Mouse (Mus musculus): Measurements from ENCODE around the gene Eri3. TPM values are rescaled to one million over a fixed set of nuclear protein-coding genes. Genes with fewer than 3 reads are reported as not detected.
A peak's percentile ranks its signal among the peaks of the same experiment; 100 is the strongest.

The Eri3 gene
- total RNA-seq (2015; ENCODE audit: low replicate concordance) (20.4 and 21.9 TPM in 2 replicates), total RNA-seq (2017; ENCODE audit: low replicate concordance) (1.1 and 9.4 TPM in 2 replicates)

GRCm38 (mm10) chr4:117550140-117550851 lies at the start of gene Eri3:
Gene Eri3 (plus strand): TSS chr4:117550365.
- peak; percentile 100 for ATAC-seq (replicated peaks; ENCODE audit: low FRiP score, poor library complexity, severe bottlenecking)

- ATAC-seq (replicated peaks; ENCODE audit: low FRiP score, poor library complexity, severe bottlenecking) = no peak
These were observed 31.9 kb upstream of the Eri3 start for GRCm38 (mm10) chr4:117518246-117518645.

GRCm38 (mm10) chr4:117521350-117521749 lies 28.8 kb upstream of the Eri3 start:
- no peak for ATAC-seq (replicated peaks; ENCODE audit: low FRiP score, poor library complexity, severe bottlenecking)

GRCm38 (mm10) chr4:117525990-117526389 lies 24.2 kb upstream of the Eri3 start:
- no peak for ATAC-seq (replicated peaks; ENCODE audit: low FRiP score, poor library complexity, severe bottlenecking)

GRCm38 (mm10) chr4:117527116-117527899 lies 22.9 kb upstream of the Eri3 start:
- no peak for ATAC-seq (replicated peaks; ENCODE audit: low FRiP score, poor library complexity, severe bottlenecking)

GRCm38 (mm10) chr4:117527952-117528351 lies 22.2 kb upstream of the Eri3 start:
- ATAC-seq (replicated peaks; ENCODE audit: low FRiP score, poor library complexity, severe bottlenecking) = peak; percentile 51; the same call in 1 of the 2 replicates

GRCm38 (mm10) chr4:117529843-117530242 lies 20.3 kb upstream of the Eri3 start:
- no peak for ATAC-seq (replicated peaks; ENCODE audit: low FRiP score, poor library complexity, severe bottlenecking)

GRCm38 (mm10) chr4:117535496-117536200 lies 14.5 kb upstream of the Eri3 start:
- ATAC-seq (replicated peaks; ENCODE audit: low FRiP score, poor library complexity, severe bottlenecking) = no peak

- ATAC-seq (replicated peaks; ENCODE audit: low FRiP score, poor library complexity, severe bottlenecking) = no peak
These were observed 13.2 kb upstream of the Eri3 start for GRCm38 (mm10) chr4:117537002-117537401.

GRCm38 (mm10) chr4:117539329-117539980 lies 10.7 kb upstream of the Eri3 start:
- no peak for ATAC-seq (replicated peaks; ENCODE audit: low FRiP score, poor library complexity, severe bottlenecking)

- ATAC-seq (replicated peaks; ENCODE audit: low FRiP score, poor library complexity, severe bottlenecking) = no peak
These were observed 9.6 kb upstream of the Eri3 start for GRCm38 (mm10) chr4:117540571-117540970.

- ATAC-seq (replicated peaks; ENCODE audit: low FRiP score, poor library complexity, severe bottlenecking) = no peak
These were observed 4.7 kb upstream of the Eri3 start for GRCm38 (mm10) chr4:117545448-117545847.

- ATAC-seq (replicated peaks; ENCODE audit: low FRiP score, poor library complexity, severe bottlenecking) = no peak
These were observed 3.5 kb upstream of the Eri3 start for GRCm38 (mm10) chr4:117546616-117547015.

GRCm38 (mm10) chr4:117549576-117549975 lies 589 bp upstream of the Eri3 start:
- ATAC-seq (replicated peaks; ENCODE audit: low FRiP score, poor library complexity, severe bottlenecking) = no peak

GRCm38 (mm10) chr4:117551144-117552000 lies 1.2 kb downstream of the Eri3 start:
- ATAC-seq (replicated peaks; ENCODE audit: low FRiP score, poor library complexity, severe bottlenecking) = no peak

- ATAC-seq (replicated peaks; ENCODE audit: low FRiP score, poor library complexity, severe bottlenecking) = no peak
These were observed 5.3 kb downstream of the Eri3 start for GRCm38 (mm10) chr4:117555495-117555894.

GRCm38 (mm10) chr4:117556372-117556771 lies 6.2 kb downstream of the Eri3 start:
- no peak for ATAC-seq (replicated peaks; ENCODE audit: low FRiP score, poor library complexity, severe bottlenecking)

GRCm38 (mm10) chr4:117557068-117557645 lies 7.0 kb downstream of the Eri3 start:
- no peak for ATAC-seq (replicated peaks; ENCODE audit: low FRiP score, poor library complexity, severe bottlenecking)

- ATAC-seq (replicated peaks; ENCODE audit: low FRiP score, poor library complexity, severe bottlenecking) = no peak
These were observed 13.8 kb downstream of the Eri3 start for GRCm38 (mm10) chr4:117563967-117564366.
